Mouse (Mus musculus): Measurements from ENCODE around the gene Kalrn.
"Not testable (repeated sequence)": the region's sequence is repeated elsewhere in the genome, so short reads cannot be mapped to it uniquely, and the experiment has no call there.

Kalrn gene

GRCm38 (mm10) chr16:34311577-34311976, 261.8 kb downstream of the Kalrn start:
- no peak for DNase-seq (ENCODE audit: low spot score)

- DNase-seq (ENCODE audit: low spot score) = no peak
These were observed 263.0 kb downstream of the Kalrn start for GRCm38 (mm10) chr16:34310363-34310762.

- DNase-seq (ENCODE audit: low spot score) = no peak
These were observed 265.0 kb downstream of the Kalrn start for GRCm38 (mm10) chr16:34308324-34308723.

GRCm38 (mm10) chr16:34307458-34307857, 265.9 kb downstream of the Kalrn start:
- DNase-seq (ENCODE audit: low spot score) = no peak

GRCm38 (mm10) chr16:34305586-34305985, 267.7 kb downstream of the Kalrn start:
- no peak for DNase-seq (ENCODE audit: low spot score)

GRCm38 (mm10) chr16:34303818-34304217, 269.5 kb downstream of the Kalrn start:
- not testable (repeated sequence) for DNase-seq (ENCODE audit: low spot score)

GRCm38 (mm10) chr16:34302503-34302902, 270.8 kb downstream of the Kalrn start:
- DNase-seq (ENCODE audit: low spot score) = no peak

GRCm38 (mm10) chr16:34302063-34302462, 271.3 kb downstream of the Kalrn start:
- no peak for DNase-seq (ENCODE audit: low spot score)

GRCm38 (mm10) chr16:34299226-34299625, 274.1 kb downstream of the Kalrn start:
- no peak for DNase-seq (ENCODE audit: low spot score)

- DNase-seq (ENCODE audit: low spot score) = no peak
These were observed 275.2 kb downstream of the Kalrn start for GRCm38 (mm10) chr16:34297911-34298682.

GRCm38 (mm10) chr16:34294568-34294967, 278.8 kb downstream of the Kalrn start:
- no peak for DNase-seq (ENCODE audit: low spot score)

GRCm38 (mm10) chr16:34293675-34294074, 279.7 kb downstream of the Kalrn start:
- no peak for DNase-seq (ENCODE audit: low spot score)

- DNase-seq (ENCODE audit: low spot score) = no peak
These were observed 283.7 kb downstream of the Kalrn start for GRCm38 (mm10) chr16:34289583-34289982.

- no peak for DNase-seq (ENCODE audit: low spot score)
These were observed 291.3 kb downstream of the Kalrn start for GRCm38 (mm10) chr16:34282026-34282425.

- DNase-seq (ENCODE audit: low spot score) = no peak
These were observed 293.5 kb downstream of the Kalrn start for GRCm38 (mm10) chr16:34279654-34280383.

GRCm38 (mm10) chr16:34278249-34278790, 295.0 kb downstream of the Kalrn start:
- DNase-seq (ENCODE audit: low spot score) = no peak

- DNase-seq (ENCODE audit: low spot score) = no peak
These were observed 298.7 kb downstream of the Kalrn start for GRCm38 (mm10) chr16:34274607-34275006.

- DNase-seq (ENCODE audit: low spot score) = no peak
These were observed 301.9 kb downstream of the Kalrn start for GRCm38 (mm10) chr16:34271476-34271875.

- DNase-seq (ENCODE audit: low spot score) = no peak
These were observed 302.7 kb downstream of the Kalrn start for GRCm38 (mm10) chr16:34270681-34271080.

- no peak for DNase-seq (ENCODE audit: low spot score)
These were observed 303.7 kb downstream of the Kalrn start for GRCm38 (mm10) chr16:34269642-34270041.

- DNase-seq (ENCODE audit: low spot score) = no peak
These were observed 305.6 kb downstream of the Kalrn start for GRCm38 (mm10) chr16:34267751-34268150.

- no peak for DNase-seq (ENCODE audit: low spot score)
These were observed 308.7 kb downstream of the Kalrn start for GRCm38 (mm10) chr16:34264671-34265070.
